Mouse (Mus musculus): ENCODE measurements around the gene Clps. TPM values are rescaled to one million over a fixed set of nuclear protein-coding genes. Genes with fewer than 3 reads are reported as not detected.

Clps gene
- polyA plus RNA-seq, 1 experiment: 5.4 TPM

GRCm38 (mm10) chr17:28513337-28513736 is 47.2 kb downstream of the Clps start:
- WGBS: 58% methylated on average over 1 of the region's 1 CpGs
- H3K4me1 ChIP-seq (replicated peaks; ENCODE audit: control insufficient read depth, insufficient read depth, low read length): peaks cover 66% of the 10 kb centered on the region

GRCm38 (mm10) chr17:28512696-28513095 is 47.9 kb downstream of the Clps start:
- TF ChIP-seq CTCF (IDR thresholded peaks at IDR 0.05; ENCODE audit: borderline replicate concordance, control insufficient read depth, extremely low read depth, insufficient read depth, low read length, poor library complexity) (no peak), POLR2A (IDR thresholded peaks at IDR 0.05; ENCODE audit: control insufficient read depth, extremely low read depth, insufficient read depth, low read length, poor library complexity) (no peak)
- DNase-seq: no peak
- Histone ChIP-seq H3K4me3 (ENCODE audit: control insufficient read depth, insufficient read depth, low read length) (no peak overlapping the region), H3K4me1 (replicated peaks; ENCODE audit: control insufficient read depth, insufficient read depth, low read length) (peaks cover 64% of the 10 kb centered on the region), H3K36me3 (ENCODE audit: control insufficient read depth, insufficient read depth, low read length) (no peaks in the 10 kb centered on the region), H3K27me3 (ENCODE audit: control insufficient read depth, insufficient read depth, low read length) (no peaks in the 10 kb centered on the region), H3K27ac (ENCODE audit: control insufficient read depth, insufficient read depth, low read length) (peak overlapping the region; percentile 40; the same call in 1 of the 2 replicates)
- WGBS: 68% methylated on average over 6 of the region's 6 CpGs

More at GRCm38 (mm10) chr17:28513337-28513736, 47.2 kb downstream of the Clps start:
- Histone ChIP-seq H3K4me3 (ENCODE audit: control insufficient read depth, insufficient read depth, low read length) (no peak overlapping the region), H3K36me3 (ENCODE audit: control insufficient read depth, insufficient read depth, low read length) (no peaks in the 10 kb centered on the region), H3K27ac (ENCODE audit: control insufficient read depth, insufficient read depth, low read length) (no peak overlapping the region), H3K27me3 (ENCODE audit: control insufficient read depth, insufficient read depth, low read length) (no peaks in the 10 kb centered on the region)
- no peak for DNase-seq
- no peak for TF ChIP-seq CTCF (IDR thresholded peaks at IDR 0.05; ENCODE audit: borderline replicate concordance, control insufficient read depth, extremely low read depth, insufficient read depth, low read length, poor library complexity)
- TF ChIP-seq POLR2A (IDR thresholded peaks at IDR 0.05; ENCODE audit: control insufficient read depth, extremely low read depth, insufficient read depth, low read length, poor library complexity): no peak

- WGBS: 52% methylated on average over 9 of the region's 9 CpGs
- H3K27me3 ChIP-seq (ENCODE audit: control insufficient read depth, insufficient read depth, low read length): no peaks in the 10 kb centered on the region
- peak overlapping the region; percentile 40; the same call in 1 of the 2 replicates for H3K27ac ChIP-seq (ENCODE audit: control insufficient read depth, insufficient read depth, low read length)
- no peak for DNase-seq
- H3K4me1 ChIP-seq (replicated peaks; ENCODE audit: control insufficient read depth, insufficient read depth, low read length): peaks cover 64% of the 10 kb centered on the region
- H3K36me3 ChIP-seq (ENCODE audit: control insufficient read depth, insufficient read depth, low read length): no peaks in the 10 kb centered on the region
- no peak for TF ChIP-seq POLR2A (IDR thresholded peaks at IDR 0.05; ENCODE audit: control insufficient read depth, extremely low read depth, insufficient read depth, low read length, poor library complexity)
- TF ChIP-seq CTCF (IDR thresholded peaks at IDR 0.05; ENCODE audit: borderline replicate concordance, control insufficient read depth, extremely low read depth, insufficient read depth, low read length, poor library complexity): no peak
- no peak overlapping the region for H3K4me3 ChIP-seq (ENCODE audit: control insufficient read depth, insufficient read depth, low read length)
Measured at GRCm38 (mm10) chr17:28511616-28512541, 48.7 kb downstream of the Clps start.

- DNase-seq: no peak
- no peak for TF ChIP-seq CTCF (IDR thresholded peaks at IDR 0.05; ENCODE audit: borderline replicate concordance, control insufficient read depth, extremely low read depth, insufficient read depth, low read length, poor library complexity)
- TF ChIP-seq POLR2A (IDR thresholded peaks at IDR 0.05; ENCODE audit: control insufficient read depth, extremely low read depth, insufficient read depth, low read length, poor library complexity): no peak
- WGBS: 13% methylated on average over 28 of the region's 28 CpGs
- H3K4me1 ChIP-seq (replicated peaks; ENCODE audit: control insufficient read depth, insufficient read depth, low read length): peaks cover 65% of the 10 kb centered on the region
- H3K27me3 ChIP-seq (ENCODE audit: control insufficient read depth, insufficient read depth, low read length): no peaks in the 10 kb centered on the region
- H3K27ac ChIP-seq (ENCODE audit: control insufficient read depth, insufficient read depth, low read length): no peak overlapping the region
- H3K36me3 ChIP-seq (ENCODE audit: control insufficient read depth, insufficient read depth, low read length): no peaks in the 10 kb centered on the region
- peak overlapping the region; percentile 28 for H3K4me3 ChIP-seq (ENCODE audit: control insufficient read depth, insufficient read depth, low read length)
Measured at GRCm38 (mm10) chr17:28510445-28511342, 49.9 kb downstream of the Clps start.

Other genes with a start within 250 kb of the Clps start
- 31.3 and 37.7 TPM in 2 replicates for gene Fance, start 247.2 kb downstream of the Clps start, polyA plus RNA-seq (2012; rRNA removed)
- gene Rpl10a, start 232.3 kb downstream of the Clps start, polyA plus RNA-seq (2012; rRNA removed): 3,187 and 3,626 TPM in 2 replicates
- gene Tead3, start 209.9 kb downstream of the Clps start, polyA plus RNA-seq (2012; rRNA removed): 10.6 and 11.6 TPM in 2 replicates
- 0.35 and 0.59 TPM in 2 replicates for gene Tulp1, start 195.5 kb downstream of the Clps start, polyA plus RNA-seq (2012; rRNA removed)
- gene Fkbp5, start 43.2 kb downstream of the Clps start, polyA plus RNA-seq (2012; rRNA removed): 157 and 179 TPM in 2 replicates
- gene Armc12, start 30.0 kb downstream of the Clps start, polyA plus RNA-seq (2012; rRNA removed): 0.33 and 0.58 TPM in 2 replicates
- not detected in 2 replicates for gene Clpsl2, start 11.4 kb downstream of the Clps start, polyA plus RNA-seq (2012; rRNA removed)
- 0.24 and 0.27 TPM in 2 replicates for gene Lhfpl5, start 14.9 kb upstream of the Clps start, polyA plus RNA-seq (2012; rRNA removed)
- gene Srpk1, start 61.9 kb upstream of the Clps start, polyA plus RNA-seq (2012; rRNA removed): 61.4 and 63.9 TPM in 2 replicates
- 0.75 and 0.93 TPM in 2 replicates for gene Slc26a8, start 129.5 kb upstream of the Clps start, polyA plus RNA-seq (2012; rRNA removed)
- 121 and 131 TPM in 2 replicates for gene Mapk14, start 130.6 kb upstream of the Clps start, polyA plus RNA-seq (2012; rRNA removed)
- 0.59 and 0.65 TPM in 2 replicates for gene AC170998.1, start 165.3 kb upstream of the Clps start, polyA plus RNA-seq (2012; rRNA removed)
- gene Mapk13, start 208.5 kb upstream of the Clps start, polyA plus RNA-seq (2012; rRNA removed): 5.9 and 8.2 TPM in 2 replicates
- gene Brpf3, start 240.3 kb upstream of the Clps start, polyA plus RNA-seq (2012; rRNA removed): 63.1 and 64.8 TPM in 2 replicates

All from thymus, adult 2 months (tissue).